Mouse (Mus musculus): ENCODE measurements around the gene Omg. TPM values are rescaled to one million over a fixed set of nuclear protein-coding genes. Genes with fewer than 3 reads are reported as not detected.

The Omg gene
- polyA plus RNA-seq, 1 experiment from 2014 or later = 3.4 TPM

Other genes starting within 250 kb of the Omg start
- 498 and 501 TPM in 2 replicates for gene Wsb1, start 249.4 kb downstream of the Omg start, polyA plus RNA-seq (2014; fragmentation: Nextera tagmentation; extraction: Ambion mirVana)
- gene Gm9964, start 207.2 kb downstream of the Omg start, polyA plus RNA-seq (2014; fragmentation: Nextera tagmentation; extraction: Ambion mirVana) = not detected in 2 replicates
- 9.8 and 9.9 TPM in 2 replicates for gene Nf1, start 164.4 kb downstream of the Omg start, polyA plus RNA-seq (2014; fragmentation: Nextera tagmentation; extraction: Ambion mirVana)
- 0.24 TPM in 1 of 2 replicates, not detected in the other for gene Evi2b, start 19.7 kb upstream of the Omg start, polyA plus RNA-seq (2014; fragmentation: Nextera tagmentation; extraction: Ambion mirVana)
- 0.24 and 0.48 TPM in 2 replicates for gene Evi2, start 26.5 kb upstream of the Omg start, polyA plus RNA-seq (2014; fragmentation: Nextera tagmentation; extraction: Ambion mirVana)
- 1.9 and 2.8 TPM in 2 replicates for gene Evi2a, start 26.5 kb upstream of the Omg start, polyA plus RNA-seq (2014; fragmentation: Nextera tagmentation; extraction: Ambion mirVana)
- gene Rab11fip4, start 87.1 kb upstream of the Omg start, polyA plus RNA-seq (2014; fragmentation: Nextera tagmentation; extraction: Ambion mirVana) = 13.2 and 16.6 TPM in 2 replicates